Mouse (Mus musculus) forebrain, embryonic 11.5 days (tissue): ENCODE measurements around the gene Enoph1. TPM values are rescaled to one million over a fixed set of nuclear protein-coding genes. Genes with fewer than 3 reads are reported as not detected.

Experiments used
- ATAC-seq: fragments of 200-750 bp; cut with Nextera tagmentation; replicated peaks from 2 replicates; pipeline ENCODE4 v1.8.0; 2017; ENCODE audit warnings: moderate TSS enrichment; ENCODE audit not compliant: low FRiP score
- DNase-seq: peaks from one replicate; pipeline ENCODE4 v3.0.0-alpha.2; 2017; ENCODE audit warnings: low spot score
- H3K27ac ChIP-seq: fragments of 300-500 bp; sonication (generic); 2 replicates; pipeline ENCODE4 v1.5.1; 2014; ENCODE audit warnings: low read depth, low read length
- H3K27me3 ChIP-seq: fragments of 300-500 bp; sonication (generic); 2 replicates; pipeline ENCODE4 v1.6.1; 2014; ENCODE audit warnings: mild to moderate bottlenecking, low read length, mixed read lengths; ENCODE audit not compliant: control insufficient read depth, insufficient read depth
- H3K36me3 ChIP-seq: fragments of 300-500 bp; sonication (generic); 2 replicates; pipeline ENCODE4 v1.6.1; 2014; ENCODE audit warnings: mild to moderate bottlenecking, low read length, moderate library complexity, mixed read lengths; ENCODE audit not compliant: control insufficient read depth, insufficient read depth
- H3K4me1 ChIP-seq: fragments of 300-500 bp; sonication (generic); replicated peaks from 2 replicates; pipeline ENCODE4 v1.6.1; 2014; ENCODE audit warnings: low read length, mixed read lengths; ENCODE audit not compliant: control insufficient read depth, insufficient read depth
- H3K4me2 ChIP-seq: fragments of 300-500 bp; sonication (generic); 2 replicates; pipeline ENCODE4 v1.6.1; 2014; ENCODE audit warnings: low read depth, mild to moderate bottlenecking, low read length, moderate library complexity, mixed read lengths; ENCODE audit not compliant: severe bottlenecking
- H3K4me3 ChIP-seq: fragments of 300-500 bp; sonication (generic); 2 replicates; pipeline ENCODE4 v1.5.1; 2014; ENCODE audit warnings: low read depth, low read length
- H3K9ac ChIP-seq: fragments of 300-500 bp; sonication (generic); 2 replicates; pipeline ENCODE4 v1.6.1; 2014; ENCODE audit warnings: low read length
- H3K9me3 ChIP-seq: fragments of 300-500 bp; sonication (generic); 2 replicates; pipeline ENCODE4 v1.6.1; 2016; ENCODE audit warnings: low read length, mixed read lengths; ENCODE audit not compliant: control insufficient read depth
- WGBS: fragments of 180-500 bp; shearing (Covaris S2); extraction: QIAGEN DNeasy Blood & Tissue Kit; methylation state at CpG from one replicate; pipeline ENCODE4 v1.1.7; 2014; 5-methylcytosine and 5-hydroxymethylcytosine counted together
- polyA plus RNA-seq: library from polyadenylated mRNA; unstranded; fragments of >200 nt; fragmentation: Nextera tagmentation; extraction: Ambion mirVana; gene quantifications from 2 replicates; pipeline ENCODE4 v1.2.1, GENCODE M21; 2014

The Enoph1 gene
- polyA plus RNA-seq: 50.5 and 53.1 TPM in 2 replicates

DNA sequence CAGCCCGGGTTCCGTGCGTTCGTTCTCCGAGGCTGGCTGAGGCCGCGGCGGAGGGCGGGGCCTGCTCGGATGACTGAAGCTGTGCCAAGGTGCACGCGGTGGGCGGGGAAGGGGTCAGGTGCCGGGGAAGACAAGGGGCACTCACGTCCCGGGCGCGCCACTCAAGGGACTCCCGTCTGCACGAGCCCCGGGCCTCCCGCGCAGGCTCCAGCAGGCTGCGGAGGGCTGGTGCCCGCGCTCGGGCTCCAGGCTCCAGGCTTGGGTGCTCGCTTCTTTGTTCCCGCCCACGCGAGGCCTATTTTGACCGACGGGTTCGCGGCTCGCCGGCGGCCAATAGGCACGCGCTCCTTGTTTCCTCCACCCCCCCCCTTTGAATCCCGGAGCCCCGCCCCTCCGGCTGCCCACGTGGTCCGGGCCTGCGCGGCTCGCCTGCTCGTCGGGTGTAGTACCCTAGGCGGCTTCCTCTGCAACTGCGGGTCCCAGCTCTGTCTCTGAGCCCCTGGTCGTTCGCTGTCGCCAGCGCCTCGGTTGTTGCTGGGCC is at the start of gene Enoph1, which contains the start of gene Hnrnpdl:
Gene Enoph1 (plus strand): TSS at position 384 of the 541 bp plus-strand sequence.
Gene Hnrnpdl (minus strand): TSS at position 63 of the 541 bp plus-strand sequence.
- Histone ChIP-seq H3K27me3 (no peaks in the 10 kb centered on the region), H3K4me3 (peak within 1 kb of the TSS; percentile 99), H3K9ac (peak within 1 kb of the TSS; percentile 100), H3K36me3 (peaks cover 5% of the 10 kb centered on the region), H3K27ac (peak within 1 kb of the TSS; percentile 99), H3K9me3 (no peaks in the 10 kb centered on the region), H3K4me1 (peaks cover 2% of the 10 kb centered on the region; the same call in 1 of the 2 replicates), H3K4me2 (peak within 1 kb of the TSS; percentile 71)
- under 1% methylated on average over 57 of the region's 57 CpGs for WGBS
- ATAC-seq (peak; percentile 89), DNase-seq (peak; percentile 99)

DNA sequence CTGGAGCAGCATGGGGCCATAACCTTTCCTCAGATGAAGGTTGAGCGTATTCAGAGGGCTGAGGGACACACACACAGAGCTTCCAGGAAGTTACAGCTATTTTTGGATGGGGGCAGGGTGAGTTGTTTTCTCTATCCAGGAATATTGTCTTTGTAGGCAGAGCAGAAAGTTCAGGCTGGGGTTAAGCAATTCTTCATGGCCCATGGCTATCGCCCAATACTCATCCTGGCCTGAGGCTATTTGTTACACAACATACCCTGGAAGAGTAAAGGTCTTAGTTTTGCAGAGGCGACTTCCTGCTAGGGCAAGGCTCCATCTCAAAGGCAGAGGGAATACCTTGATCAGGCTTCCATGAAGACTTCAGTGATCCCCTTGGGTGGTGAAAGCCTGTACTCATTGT is 45.6 kb upstream of the Enoph1 start:
- Histone ChIP-seq H3K4me3 (no peak overlapping the region), H3K27me3 (no peaks in the 10 kb centered on the region), H3K36me3 (no peaks in the 10 kb centered on the region), H3K9me3 (no peaks in the 10 kb centered on the region), H3K27ac (no peak overlapping the region), H3K4me1 (no peaks in the 10 kb centered on the region), H3K9ac (no peak overlapping the region), H3K4me2 (no peak overlapping the region)
- ATAC-seq (no peak), DNase-seq (no peak)
- WGBS: 89% methylated on average over 3 of the region's 3 CpGs

DNA sequence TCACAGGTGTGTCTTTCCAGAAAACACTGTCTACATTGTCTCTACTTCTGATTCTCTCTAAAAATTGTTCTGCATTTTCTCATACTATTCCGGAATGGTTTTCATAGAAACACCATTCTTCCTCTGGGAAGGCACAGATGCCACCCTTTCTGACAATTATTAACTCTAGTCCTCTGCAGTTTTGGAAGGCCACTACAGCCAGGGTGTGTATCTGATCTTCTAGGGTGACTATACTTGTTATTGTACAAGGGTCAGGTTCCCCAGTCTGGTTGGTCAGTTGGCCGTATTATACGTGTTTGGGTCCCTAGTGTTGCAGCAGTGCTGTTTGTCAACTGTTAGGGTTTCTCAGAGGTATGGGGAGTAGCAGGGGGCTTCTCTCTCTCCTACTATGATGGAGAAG is 45.1 kb upstream of the Enoph1 start:
- Histone ChIP-seq H3K9ac (no peak overlapping the region), H3K9me3 (no peaks in the 10 kb centered on the region), H3K36me3 (no peaks in the 10 kb centered on the region), H3K4me1 (no peaks in the 10 kb centered on the region), H3K27me3 (no peaks in the 10 kb centered on the region), H3K4me3 (no peak overlapping the region), H3K4me2 (no peak overlapping the region), H3K27ac (no peak overlapping the region)
- 93% methylated on average over 3 of the region's 3 CpGs for WGBS
- no peak for DNase-seq
- no peak for ATAC-seq

DNA sequence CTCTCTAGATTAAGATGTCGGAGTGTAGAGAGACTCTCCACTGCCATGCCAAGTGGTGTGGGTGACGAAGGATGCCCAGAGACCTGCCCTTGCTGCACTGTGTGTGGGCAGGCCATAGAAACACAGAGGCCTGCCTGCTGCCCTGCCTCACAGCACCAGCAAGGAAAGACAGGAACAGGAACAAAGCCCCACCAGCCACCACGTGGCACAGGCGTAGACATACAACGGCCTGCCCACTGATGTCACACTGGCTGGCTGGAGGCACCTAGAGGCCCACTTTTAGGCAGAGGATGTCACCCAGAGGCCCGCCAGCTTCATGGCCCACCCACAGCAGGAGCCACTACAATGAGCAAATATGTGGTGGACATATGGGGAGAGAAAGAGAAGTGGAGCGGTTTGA is 39.7 kb upstream of the Enoph1 start:
- no peak overlapping the region for H3K4me2 ChIP-seq
- no peaks in the 10 kb centered on the region for H3K4me1 ChIP-seq
- no peaks in the 10 kb centered on the region for H3K9me3 ChIP-seq
- 79% methylated on average over 7 of the region's 7 CpGs for WGBS
- ATAC-seq (no peak), DNase-seq (no peak)
- H3K9ac ChIP-seq: no peak overlapping the region
- no peaks in the 10 kb centered on the region for H3K36me3 ChIP-seq
- H3K27ac ChIP-seq: no peak overlapping the region
- H3K4me3 ChIP-seq: no peak overlapping the region
- H3K27me3 ChIP-seq: no peaks in the 10 kb centered on the region

DNA sequence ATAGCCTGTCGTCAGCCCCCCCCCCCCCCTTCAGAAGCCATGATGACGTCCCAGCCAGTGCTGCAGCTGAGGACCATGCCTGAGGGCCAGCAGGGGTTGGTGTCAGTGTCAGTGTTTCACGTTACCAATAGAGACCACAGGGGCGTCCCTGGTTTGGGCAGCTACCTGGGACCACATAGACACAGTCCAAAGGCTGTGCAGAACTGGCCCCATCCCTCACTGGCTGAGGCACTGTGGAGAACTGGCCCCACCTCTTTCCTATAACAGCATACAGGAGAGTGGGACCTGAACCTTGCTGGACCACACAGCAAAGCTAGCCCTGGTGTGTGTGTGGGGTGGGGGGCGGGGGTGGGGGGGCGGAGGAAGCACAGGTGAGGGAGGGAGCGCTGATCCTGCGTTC is 39.3 kb upstream of the Enoph1 start:
- DNase-seq: no peak
- H3K27ac ChIP-seq: no peak overlapping the region
- no peaks in the 10 kb centered on the region for H3K9me3 ChIP-seq
- no peak overlapping the region for H3K4me2 ChIP-seq
- H3K36me3 ChIP-seq: no peaks in the 10 kb centered on the region
- no peaks in the 10 kb centered on the region for H3K4me1 ChIP-seq
- H3K9ac ChIP-seq: no peak overlapping the region
- WGBS: 38% methylated on average over 7 of the region's 8 CpGs
- no peaks in the 10 kb centered on the region for H3K27me3 ChIP-seq
- no peak overlapping the region for H3K4me3 ChIP-seq
- no peak for ATAC-seq

DNA sequence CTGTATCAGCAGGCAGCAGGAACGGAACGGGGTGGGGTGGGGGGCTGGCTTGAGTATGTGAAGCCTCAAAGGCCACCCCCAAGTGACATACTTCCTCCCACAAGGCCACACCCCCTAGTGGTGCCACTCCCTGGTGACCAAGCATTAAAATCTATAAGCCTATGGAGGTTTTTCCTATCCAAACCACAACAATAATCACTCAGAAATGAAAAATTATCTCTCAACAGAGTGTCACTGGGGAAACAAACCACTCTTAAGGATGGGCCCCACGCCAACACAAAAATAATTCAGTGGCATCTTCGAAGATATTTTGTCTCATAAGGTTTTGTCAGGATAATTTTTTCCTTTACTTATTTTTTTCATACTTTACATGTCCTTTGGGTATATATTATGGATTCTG is 35.9 kb upstream of the Enoph1 start:
- no peaks in the 10 kb centered on the region for H3K9me3 ChIP-seq
- no peak for DNase-seq
- H3K36me3 ChIP-seq: no peaks in the 10 kb centered on the region
- H3K4me1 ChIP-seq: no peaks in the 10 kb centered on the region
- ATAC-seq: no peak
- no peaks in the 10 kb centered on the region for H3K27me3 ChIP-seq
- H3K27ac ChIP-seq: no peak overlapping the region
- 88% methylated on average over 4 of the region's 4 CpGs for WGBS
- H3K4me2 ChIP-seq: no peak overlapping the region
- no peak overlapping the region for H3K4me3 ChIP-seq
- H3K9ac ChIP-seq: no peak overlapping the region

DNA sequence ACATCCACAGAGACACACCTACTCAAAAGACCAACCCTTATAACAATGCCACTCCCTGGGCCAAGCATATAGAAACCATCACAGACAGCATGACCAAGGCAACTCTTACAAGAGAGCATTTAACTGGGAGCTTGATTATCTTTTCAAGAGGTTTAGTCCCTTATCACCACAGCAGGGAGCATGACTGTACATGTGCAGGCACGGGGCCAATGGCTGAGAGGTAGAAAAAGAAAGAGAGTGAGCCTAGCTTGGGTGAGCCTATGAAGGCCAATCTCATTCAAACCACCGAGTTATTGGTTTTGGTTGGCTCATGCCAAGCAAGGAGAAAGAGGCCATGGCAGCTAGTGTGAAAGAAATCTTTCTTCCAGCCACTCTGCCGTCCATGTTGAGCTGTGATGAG is 34.4 kb upstream of the Enoph1 start:
- H3K36me3 ChIP-seq: no peaks in the 10 kb centered on the region
- H3K9me3 ChIP-seq: no peaks in the 10 kb centered on the region
- DNase-seq: peak; percentile 4
- H3K9ac ChIP-seq: no peak overlapping the region
- no peak overlapping the region for H3K4me3 ChIP-seq
- H3K4me1 ChIP-seq: no peaks in the 10 kb centered on the region
- no peak overlapping the region for H3K4me2 ChIP-seq
- no peak overlapping the region for H3K27ac ChIP-seq
- no peaks in the 10 kb centered on the region for H3K27me3 ChIP-seq
- WGBS: 70% methylated on average over 3 of the region's 3 CpGs
- no peak for ATAC-seq

DNA sequence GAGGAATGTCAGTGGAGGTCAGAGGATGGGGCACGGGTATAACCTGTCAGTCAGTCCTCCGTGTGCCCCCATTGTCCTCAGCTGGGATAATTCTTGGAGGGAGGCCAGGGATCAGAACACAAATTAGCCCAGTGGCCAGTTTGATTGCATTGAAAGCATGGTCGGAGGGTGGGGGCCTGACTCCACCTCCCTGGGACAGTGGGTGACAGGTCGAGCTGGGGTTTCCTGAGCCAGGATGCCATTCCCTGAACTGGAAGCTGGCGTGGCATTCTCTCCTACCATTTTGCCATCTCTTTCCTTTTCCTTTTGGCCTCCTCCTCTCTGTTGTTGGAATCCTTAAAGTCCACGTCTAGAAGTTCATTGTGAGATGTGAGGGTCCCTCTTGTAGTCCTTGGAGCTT is 33.9 kb upstream of the Enoph1 start:
- Histone ChIP-seq H3K9ac (no peak overlapping the region), H3K36me3 (no peaks in the 10 kb centered on the region), H3K27me3 (no peaks in the 10 kb centered on the region), H3K4me2 (no peak overlapping the region), H3K9me3 (no peaks in the 10 kb centered on the region), H3K4me3 (no peak overlapping the region), H3K4me1 (no peaks in the 10 kb centered on the region), H3K27ac (no peak overlapping the region)
- ATAC-seq (no peak), DNase-seq (no peak)
- 86% methylated on average over 6 of the region's 6 CpGs for WGBS

DNA sequence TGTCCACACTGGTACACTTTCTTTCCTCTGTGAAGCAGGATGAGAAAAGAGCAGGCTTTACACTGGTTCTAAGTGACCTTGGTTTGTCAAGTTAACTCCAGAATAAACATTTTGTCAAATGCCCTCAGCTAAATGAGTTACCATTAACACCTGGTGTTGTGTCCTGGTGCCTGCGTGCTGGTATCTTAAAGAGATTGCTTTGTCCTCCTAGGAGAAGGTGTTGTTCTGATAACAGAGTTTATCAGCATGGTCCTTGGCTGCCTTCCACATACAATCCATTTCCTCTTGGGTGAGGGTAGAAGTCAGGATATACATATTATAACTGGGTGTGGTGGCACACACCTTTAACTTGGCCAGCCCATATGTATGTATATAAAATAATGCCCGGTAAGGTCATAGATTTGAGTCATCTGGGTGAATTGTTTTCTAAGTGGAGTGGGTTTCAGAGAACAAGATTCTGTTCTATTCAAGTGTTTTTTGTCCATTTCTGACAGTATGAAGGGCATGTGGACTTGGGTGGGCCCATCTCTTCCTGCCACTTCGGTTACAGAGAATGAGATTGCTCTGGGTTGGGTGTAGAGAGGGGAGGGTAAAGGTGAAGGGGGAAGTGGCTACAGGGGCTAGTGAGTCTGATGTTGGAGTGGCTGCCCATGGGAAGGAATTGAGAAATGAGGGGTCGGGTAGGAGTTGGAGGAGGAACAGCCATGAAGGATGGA is 33.3 kb upstream of the Enoph1 start:
- Histone ChIP-seq H3K27ac (no peak overlapping the region), H3K4me1 (no peaks in the 10 kb centered on the region), H3K4me3 (no peak overlapping the region), H3K9me3 (no peaks in the 10 kb centered on the region), H3K36me3 (no peaks in the 10 kb centered on the region), H3K9ac (no peak overlapping the region), H3K4me2 (no peak overlapping the region), H3K27me3 (no peaks in the 10 kb centered on the region)
- WGBS: 90% methylated on average over 4 of the region's 4 CpGs
- DNase-seq: no peak
- ATAC-seq: no peak
